Mouse (Mus musculus): ENCODE results near the gene Snrnp27. TPM values are rescaled to one million over a fixed set of nuclear protein-coding genes. Genes with fewer than 3 reads are reported as not detected.

The Snrnp27 gene
- polyA plus RNA-seq, 1 experiment from 2014 or later: 122 TPM

- Histone ChIP-seq H3K9ac (no peak overlapping the region), H3K27ac (no peak overlapping the region), H3K9me3 (no peaks in the 10 kb centered on the region), H3K4me2 (no peak overlapping the region), H3K4me3 (no peak overlapping the region), H3K36me3 (peaks cover 54% of the 10 kb centered on the region), H3K4me1 (replicated peaks) (peaks cover 18% of the 10 kb centered on the region), H3K27me3 (no peaks in the 10 kb centered on the region)
- 72% methylated on average over 1 of the region's 1 CpGs for WGBS
- ATAC-seq (ENCODE audit: low FRiP score): no peak
Measured at GRCm38 (mm10) chr6:86686971-86687370, 2.6 kb upstream of the Snrnp27 start.

- whole genome bisulfite sequencing: 42% methylated on average over 12 of the region's 12 CpGs
- peak overlapping the region; percentile 81 for H3K4me3 ChIP-seq
- no peaks in the 10 kb centered on the region for H3K27me3 ChIP-seq
- peaks cover 54% of the 10 kb centered on the region for H3K36me3 ChIP-seq
- H3K4me2 ChIP-seq: peak overlapping the region; percentile 91
- H3K9me3 ChIP-seq: no peaks in the 10 kb centered on the region
- peak overlapping the region; percentile 60; the same call in 1 of the 2 replicates for H3K27ac ChIP-seq
- H3K4me1 ChIP-seq (replicated peaks): peaks cover 18% of the 10 kb centered on the region
- peak overlapping the region; percentile 85 for H3K9ac ChIP-seq
- ATAC-seq (ENCODE audit: low FRiP score): peak; percentile 32
Measured at GRCm38 (mm10) chr6:86684655-86685011, 311 bp upstream of the Snrnp27 start.

DNA sequence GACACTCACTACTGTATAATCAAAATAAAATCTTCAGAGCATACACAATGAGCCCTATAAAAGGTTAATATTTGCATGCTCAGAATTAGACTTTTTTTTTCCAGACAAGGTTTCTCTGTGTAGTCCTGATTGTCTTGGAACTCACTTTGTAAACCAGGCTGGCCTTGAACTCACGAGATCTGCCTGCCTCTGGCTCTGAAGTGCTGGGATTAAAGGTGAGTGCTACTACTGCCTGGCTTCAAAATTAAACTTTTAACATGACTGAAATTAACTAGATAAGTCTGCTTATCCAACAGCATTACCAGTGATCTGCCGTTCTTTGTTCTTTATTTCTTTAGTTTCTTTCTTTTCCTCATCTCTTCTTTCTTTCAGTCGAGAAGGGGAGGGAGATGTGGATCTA lies 3.0 kb downstream of the Snrnp27 start:
- H3K27me3 ChIP-seq: no peaks in the 10 kb centered on the region
- no peak overlapping the region for H3K4me3 ChIP-seq
- peaks cover 18% of the 10 kb centered on the region for H3K4me1 ChIP-seq (replicated peaks)
- H3K27ac ChIP-seq: no peak overlapping the region
- ATAC-seq (ENCODE audit: low FRiP score): no peak
- H3K9me3 ChIP-seq: no peaks in the 10 kb centered on the region
- no peak overlapping the region for H3K4me2 ChIP-seq
- WGBS: 95% methylated on average over 3 of the region's 3 CpGs
- no peak overlapping the region for H3K9ac ChIP-seq
- peaks cover 63% of the 10 kb centered on the region for H3K36me3 ChIP-seq

GRCm38 (mm10) chr6:86678341-86678740 lies 6.0 kb downstream of the Snrnp27 start:
- WGBS: 74% methylated on average over 6 of the region's 6 CpGs

GRCm38 (mm10) chr6:86670873-86671272 lies 13.4 kb downstream of the Snrnp27 start:
- H3K36me3 ChIP-seq: peaks cover 40% of the 10 kb centered on the region
- no peak overlapping the region for H3K9ac ChIP-seq

More at GRCm38 (mm10) chr6:86678341-86678740, 6.0 kb downstream of the Snrnp27 start:
- Histone ChIP-seq H3K9me3 (no peaks in the 10 kb centered on the region), H3K4me1 (replicated peaks) (peaks cover 8% of the 10 kb centered on the region), H3K27me3 (no peaks in the 10 kb centered on the region), H3K4me3 (no peak overlapping the region), H3K9ac (no peak overlapping the region), H3K27ac (no peak overlapping the region), H3K36me3 (peaks cover 84% of the 10 kb centered on the region), H3K4me2 (no peak overlapping the region)
- ATAC-seq (ENCODE audit: low FRiP score): no peak

GRCm38 (mm10) chr6:86669240-86669727 lies 15.0 kb downstream of the Snrnp27 start:
- Histone ChIP-seq H3K27me3 (no peaks in the 10 kb centered on the region), H3K36me3 (peaks cover 42% of the 10 kb centered on the region), H3K4me1 (replicated peaks) (peaks cover 35% of the 10 kb centered on the region), H3K9ac (peak overlapping the region; percentile 66), H3K9me3 (no peaks in the 10 kb centered on the region), H3K4me3 (peak overlapping the region; percentile 90), H3K4me2 (peak overlapping the region; percentile 82), H3K27ac (peak overlapping the region; percentile 79)
- peak; percentile 100 for ATAC-seq (ENCODE audit: low FRiP score)
- WGBS: under 1% methylated on average over 31 of the region's 37 CpGs

More at GRCm38 (mm10) chr6:86670873-86671272, 13.4 kb downstream of the Snrnp27 start:
- H3K4me1 ChIP-seq (replicated peaks): peaks cover 33% of the 10 kb centered on the region
- H3K4me3 ChIP-seq: no peak overlapping the region
- H3K27me3 ChIP-seq: no peaks in the 10 kb centered on the region
- 13% methylated on average over 2 of the region's 2 CpGs for WGBS
- H3K9me3 ChIP-seq: no peaks in the 10 kb centered on the region
- no peak for ATAC-seq (ENCODE audit: low FRiP score)
- 0 out of 2 replicates have a peak overlapping the region, but pooled peaks have one; percentile 20 for H3K27ac ChIP-seq
- H3K4me2 ChIP-seq: no peak overlapping the region

DNA sequence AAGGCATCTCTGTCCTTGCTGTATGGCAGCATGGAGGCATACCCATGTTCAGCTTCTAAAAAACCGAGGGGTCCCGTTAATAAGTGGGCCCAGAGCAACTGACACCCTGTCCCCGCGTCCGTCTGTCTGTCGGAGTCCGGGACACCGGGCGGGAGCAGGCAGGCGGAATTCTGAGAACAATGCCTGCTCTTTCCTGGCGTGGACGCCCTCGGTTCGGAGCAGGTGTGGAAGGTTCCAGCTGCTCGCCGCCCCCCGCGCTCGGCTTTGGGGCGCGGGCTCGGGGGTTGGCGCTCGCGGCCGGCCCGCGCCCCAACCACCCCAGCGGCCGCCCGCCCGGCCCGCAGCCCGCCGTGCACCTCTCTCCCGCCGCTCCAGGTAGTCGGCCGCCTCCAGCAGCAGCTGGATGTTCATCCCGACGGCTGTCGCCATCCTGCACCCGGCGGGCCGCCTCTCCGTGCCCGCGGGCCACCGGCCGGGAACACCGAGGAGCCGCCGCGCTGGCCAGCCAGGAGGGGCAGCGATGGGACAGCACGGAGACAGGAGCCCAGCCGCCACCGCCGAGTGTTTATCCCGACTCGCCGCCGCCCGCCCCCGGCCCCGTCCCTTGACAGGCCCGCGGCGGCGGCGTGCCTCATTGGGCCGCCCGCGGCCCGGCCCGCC lies 15.6 kb downstream of the Snrnp27 start, which contains the start of gene Mxd1:
Gene Mxd1 (minus strand): TSS at position 582 of the 660 bp plus-strand sequence.
- Histone ChIP-seq H3K4me2 (peak within 1 kb of the TSS; percentile 90), H3K9ac (peak within 1 kb of the TSS; percentile 95), H3K9me3 (no peaks in the 10 kb centered on the region), H3K4me1 (replicated peaks) (peaks cover 35% of the 10 kb centered on the region), H3K4me3 (peak within 1 kb of the TSS; percentile 90), H3K36me3 (peaks cover 45% of the 10 kb centered on the region), H3K27me3 (no peaks in the 10 kb centered on the region), H3K27ac (peak within 1 kb of the TSS; percentile 79)
- WGBS: 1% methylated on average over 51 of the region's 76 CpGs
- ATAC-seq (ENCODE audit: low FRiP score): no peak; the same call in 1 of the 2 replicates

- Histone ChIP-seq H3K4me3 (peak overlapping the region; percentile 90; the same call in 1 of the 2 replicates), H3K9ac (peak overlapping the region; percentile 95; the same call in 1 of the 2 replicates), H3K9me3 (no peaks in the 10 kb centered on the region), H3K27me3 (no peaks in the 10 kb centered on the region), H3K4me2 (peak overlapping the region; percentile 90), H3K27ac (no peak overlapping the region), H3K36me3 (peaks cover 43% of the 10 kb centered on the region), H3K4me1 (replicated peaks) (peaks cover 35% of the 10 kb centered on the region)
- whole genome bisulfite sequencing: 94% methylated on average over 10 of the region's 10 CpGs
- ATAC-seq (ENCODE audit: low FRiP score): no peak
Measured at GRCm38 (mm10) chr6:86667061-86667460, 17.3 kb downstream of the Snrnp27 start.

DNA sequence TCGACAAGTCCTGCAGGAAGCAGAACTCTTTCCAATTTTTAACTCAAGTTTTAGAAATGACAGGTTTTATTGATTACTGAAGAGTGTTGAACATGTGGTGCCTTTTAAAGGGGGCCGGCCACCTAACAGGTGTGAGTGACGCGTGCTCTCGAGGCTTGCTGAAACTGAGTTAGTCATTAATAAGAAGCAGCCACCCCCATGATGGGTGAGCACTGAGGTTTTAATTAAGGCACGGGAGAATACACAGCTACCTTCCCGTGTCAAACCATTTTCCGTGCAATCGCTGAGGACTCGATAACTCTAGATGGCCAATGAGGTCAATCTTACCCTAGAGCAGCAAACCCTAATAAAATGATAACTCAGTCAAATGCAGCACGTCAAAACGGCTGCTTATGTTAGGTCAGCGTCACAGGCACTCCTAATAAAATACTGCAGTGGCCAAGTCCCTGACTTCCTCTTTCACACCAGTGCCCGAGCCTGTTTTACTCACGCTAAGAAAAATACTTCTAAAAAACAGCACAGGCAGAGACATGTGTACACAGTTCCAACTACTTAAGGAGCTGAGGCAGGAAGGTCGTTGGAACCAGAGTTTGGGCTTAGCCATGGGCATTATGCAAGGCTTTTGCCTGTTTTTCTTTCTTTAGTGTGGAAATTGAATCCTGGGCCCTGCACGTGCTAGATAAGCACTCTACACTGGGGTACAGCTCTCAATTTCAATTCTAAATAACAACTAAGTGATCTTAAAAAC lies 18.6 kb downstream of the Snrnp27 start:
- Histone ChIP-seq H3K4me3 (no peak overlapping the region), H3K36me3 (peaks cover 53% of the 10 kb centered on the region), H3K9ac (peak overlapping the region; percentile 39; the same call in 1 of the 2 replicates), H3K27me3 (no peaks in the 10 kb centered on the region), H3K4me2 (no peak overlapping the region), H3K27ac (no peak overlapping the region), H3K4me1 (replicated peaks) (peaks cover 35% of the 10 kb centered on the region), H3K9me3 (no peaks in the 10 kb centered on the region)
- no peak for ATAC-seq (ENCODE audit: low FRiP score)
- WGBS: 89% methylated on average over 17 of the region's 17 CpGs

DNA sequence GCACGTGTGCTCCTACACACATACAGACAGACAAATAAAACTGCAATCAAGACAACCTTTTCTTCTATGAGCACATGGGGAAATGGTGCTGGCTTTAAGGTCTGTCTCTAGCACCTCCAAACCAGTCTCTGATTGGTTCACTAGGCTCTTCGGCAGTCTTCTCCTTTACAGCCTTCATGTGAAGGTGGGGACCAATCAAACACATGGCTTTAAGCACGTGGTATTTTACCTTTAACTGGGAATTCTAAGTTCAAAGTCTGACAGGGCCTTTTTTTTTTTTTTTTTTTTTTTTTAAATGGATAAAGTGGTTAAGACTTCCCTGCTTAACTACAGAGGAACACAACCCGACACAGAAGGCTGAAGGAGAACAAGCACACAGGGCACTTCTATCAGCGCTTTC lies 19.2 kb downstream of the Snrnp27 start:
- WGBS: 89% methylated on average over 5 of the region's 5 CpGs
- peaks cover 60% of the 10 kb centered on the region for H3K36me3 ChIP-seq
- H3K9me3 ChIP-seq: no peaks in the 10 kb centered on the region
- H3K27me3 ChIP-seq: no peaks in the 10 kb centered on the region
- H3K9ac ChIP-seq: no peak overlapping the region
- H3K4me1 ChIP-seq (replicated peaks): peaks cover 33% of the 10 kb centered on the region
- no peak overlapping the region for H3K4me2 ChIP-seq
- no peak overlapping the region for H3K4me3 ChIP-seq
- no peak overlapping the region for H3K27ac ChIP-seq
- no peak for ATAC-seq (ENCODE audit: low FRiP score)

DNA sequence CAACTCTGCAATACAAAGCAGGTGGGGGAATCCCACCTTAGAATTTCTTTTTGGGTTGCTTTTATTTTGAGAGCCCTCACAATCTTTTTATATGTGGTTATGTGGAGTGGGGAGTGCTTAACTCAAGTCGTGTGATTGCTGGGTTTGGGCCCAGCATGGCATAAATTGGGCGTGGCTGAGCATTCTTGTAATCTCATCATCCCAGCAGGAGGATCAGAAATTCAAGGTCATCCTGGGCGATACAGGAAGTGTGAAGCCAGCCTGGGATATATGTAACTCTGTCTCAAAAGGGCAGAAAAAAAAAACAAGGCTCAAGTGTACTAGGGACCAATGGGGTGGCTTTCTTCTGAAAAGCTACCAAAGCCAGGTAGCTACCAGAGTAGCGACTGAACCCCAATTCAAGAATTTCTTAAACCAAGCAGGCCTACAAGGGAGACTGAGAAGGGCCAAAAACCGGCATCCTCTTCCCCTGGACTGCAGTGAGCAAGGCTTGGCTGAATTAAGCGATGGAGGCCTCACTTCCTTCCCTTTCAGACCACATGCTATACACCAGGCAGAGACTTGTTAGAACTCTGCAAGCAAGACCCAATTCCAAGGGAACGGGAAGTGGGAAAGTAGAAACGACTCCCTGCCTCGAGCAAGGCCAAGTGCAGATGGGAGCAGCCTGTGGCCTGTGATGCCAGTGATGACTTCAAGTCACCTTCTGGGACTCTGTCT lies 24.0 kb downstream of the Snrnp27 start:
- Histone ChIP-seq H3K4me2 (no peak overlapping the region), H3K4me3 (no peak overlapping the region), H3K9ac (no peak overlapping the region), H3K36me3 (peaks cover 88% of the 10 kb centered on the region), H3K27ac (no peak overlapping the region), H3K9me3 (no peaks in the 10 kb centered on the region), H3K27me3 (no peaks in the 10 kb centered on the region), H3K4me1 (replicated peaks) (no peaks in the 10 kb centered on the region; the same call in 1 of the 2 replicates)
- no peak for ATAC-seq (ENCODE audit: low FRiP score)
- 79% methylated on average over 9 of the region's 9 CpGs for WGBS

DNA sequence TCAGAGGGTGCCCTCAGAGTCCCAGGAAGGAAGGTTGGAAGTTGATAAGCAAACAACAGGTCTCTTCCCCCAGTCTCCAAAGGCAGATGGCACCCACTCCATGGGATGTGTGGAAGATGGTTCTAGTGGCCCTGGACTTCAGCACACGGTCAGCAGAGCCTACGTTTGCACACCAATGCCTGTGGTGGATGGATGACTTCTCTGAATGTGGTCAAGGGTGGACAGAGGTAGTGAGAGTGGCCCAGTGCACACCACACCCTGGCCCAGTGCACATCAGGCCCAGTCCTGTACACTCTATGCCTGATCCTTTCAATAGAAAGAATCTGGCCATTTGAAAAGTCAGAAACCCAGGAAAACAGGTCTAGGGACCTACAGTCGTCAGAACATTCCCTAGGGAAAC lies 25.8 kb downstream of the Snrnp27 start:
- no peak for ATAC-seq (ENCODE audit: low FRiP score)
- Histone ChIP-seq H3K36me3 (peaks cover 89% of the 10 kb centered on the region), H3K4me3 (no peak overlapping the region), H3K4me1 (replicated peaks) (no peaks in the 10 kb centered on the region), H3K27me3 (no peaks in the 10 kb centered on the region), H3K4me2 (no peak overlapping the region), H3K27ac (no peak overlapping the region), H3K9me3 (no peaks in the 10 kb centered on the region), H3K9ac (no peak overlapping the region)
- 91% methylated on average over 3 of the region's 3 CpGs for WGBS
